Mouse (Mus musculus) MEL (cell line): ENCODE results near the gene Fam160a1. TPM values are rescaled to one million over a fixed set of nuclear protein-coding genes. Genes with fewer than 3 reads are reported as not detected.

Experiments used
- DNase-seq: peaks from one replicate; pipeline ENCODE4 v3.0.0; 2011; ENCODE audit warnings: low read depth, low spot score
- H3K27ac ChIP-seq: 2 replicates; pipeline ENCODE4 v1.5.1; 2012; ENCODE audit warnings: low read depth, mild to moderate bottlenecking, control low read depth, low read length, moderate library complexity; ENCODE audit not compliant: control insufficient read depth
- H3K27me3 ChIP-seq, 2 experiments: fragments of 150-350 bp in 1 of 2; sonication (generic) in 1 of 2; 2 replicates each; pipeline ENCODE4 v1.6.1; 2012; ENCODE audit warnings: low read length in 2 of 2, mild to moderate bottlenecking in 2 of 2, improper control_type of control experiment in 1 of 2, moderate library complexity in 1 of 2; ENCODE audit not compliant: insufficient read depth in 2 of 2, control insufficient read depth in 1 of 2
- H3K36me3 ChIP-seq, 2 experiments: 2 replicates each; pipeline ENCODE4 v1.6.1; 2012 to 2014; ENCODE audit warnings: low read length in 2 of 2, improper control_type of control experiment in 1 of 2, inconsistent platforms in 1 of 2, mild to moderate bottlenecking in 1 of 2; ENCODE audit not compliant: insufficient read depth in 2 of 2, control insufficient read depth in 1 of 2
- H3K4me1 ChIP-seq, 2 experiments: fragments of 150-350 bp in 1 of 2; sonication (generic) in 1 of 2; 2 replicates each; pipeline ENCODE4 v1.6.1; 2012; ENCODE audit warnings: low read length in 2 of 2, improper control_type of control experiment in 1 of 2, mild to moderate bottlenecking in 1 of 2; ENCODE audit not compliant: insufficient read depth in 2 of 2, control insufficient read depth in 1 of 2
- H3K4me3 ChIP-seq, 2 experiments: fragments of 150-350 bp in 1 of 2; sonication (generic) in 1 of 2; 2 replicates each; pipeline ENCODE4 v1.5.1; 2012; ENCODE audit warnings: low read depth in 2 of 2, low read length in 2 of 2, mild to moderate bottlenecking in 2 of 2, moderate library complexity in 2 of 2, control low read depth in 1 of 2, improper control_type of control experiment in 1 of 2; ENCODE audit not compliant: control insufficient read depth in 1 of 2, insufficient read depth in 1 of 2
- H3K79me2 ChIP-seq: 2 replicates; pipeline ENCODE4 v1.6.1; 2012; ENCODE audit warnings: mild to moderate bottlenecking, low read length, moderate library complexity; ENCODE audit not compliant: control insufficient read depth, poor library complexity, insufficient read depth
- H3K9ac ChIP-seq: 2 replicates; pipeline ENCODE4 v1.6.1; 2012; ENCODE audit warnings: low read depth, mild to moderate bottlenecking, control low read depth, low read length, moderate library complexity; ENCODE audit not compliant: control insufficient read depth, poor library complexity, severe bottlenecking
- H3K9me3 ChIP-seq: fragments of 150-350 bp; sonication (generic); replicated peaks from 2 replicates; pipeline ENCODE4 v1.6.1; 2012; ENCODE audit warnings: mild to moderate bottlenecking, low read length, improper control_type of control experiment, moderate library complexity; ENCODE audit not compliant: insufficient read depth
- CHD2 ChIP-seq: IDR thresholded peaks from 2 replicates; pipeline ENCODE4 v1.6.1; 2011; ENCODE audit warnings: low read length, improper control_type of control experiment
- E2F4 ChIP-seq: IDR thresholded peaks from 2 replicates; pipeline ENCODE4 v1.6.1; 2011; ENCODE audit warnings: low read depth, low read length, improper control_type of control experiment, borderline replicate concordance
- EP300 ChIP-seq, 2 experiments: IDR thresholded peaks; 2 replicates each; pipeline ENCODE4 v1.6.1; 2011; ENCODE audit warnings: improper control_type of control experiment in 2 of 2, low read length in 2 of 2, low read depth in 1 of 2, mild to moderate bottlenecking in 1 of 2
- ETS1 ChIP-seq: IDR thresholded peaks from 2 replicates; pipeline ENCODE4 v1.6.1; 2012; ENCODE audit warnings: low read depth, mild to moderate bottlenecking, inconsistent platforms, low read length, improper control_type of control experiment, moderate library complexity
- GABPA ChIP-seq: IDR thresholded peaks from 2 replicates; pipeline ENCODE4 v1.6.1; 2012; ENCODE audit warnings: low read depth, mild to moderate bottlenecking, inconsistent platforms, low read length, improper control_type of control experiment, moderate library complexity
- JUND ChIP-seq: IDR thresholded peaks from 2 replicates; pipeline ENCODE4 v1.6.1; 2011; ENCODE audit warnings: low read depth, mild to moderate bottlenecking, improper control_type of control experiment, low read length
- MAFK ChIP-seq: IDR thresholded peaks from 2 replicates; pipeline ENCODE4 v1.6.1; 2011; ENCODE audit warnings: low read depth, mild to moderate bottlenecking, low read length, improper control_type of control experiment, borderline replicate concordance
- MAZ ChIP-seq: IDR thresholded peaks from 2 replicates; pipeline ENCODE4 v1.6.1; 2012; ENCODE audit warnings: low read depth, mild to moderate bottlenecking, inconsistent platforms, low read length, improper control_type of control experiment
- MEF2A ChIP-seq: IDR thresholded peaks from 2 replicates; pipeline ENCODE4 v1.6.1; 2014; ENCODE audit warnings: low read depth, mild to moderate bottlenecking, inconsistent platforms, low read length, improper control_type of control experiment; ENCODE audit not compliant: poor library complexity, insufficient replicate concordance, severe bottlenecking; ENCODE audit errors: extremely low read depth
- MYB ChIP-seq: IDR thresholded peaks from 2 replicates; pipeline ENCODE4 v1.6.1; 2011; ENCODE audit warnings: mild to moderate bottlenecking, low read depth, low read length, improper control_type of control experiment
- MYC ChIP-seq: IDR thresholded peaks from 2 replicates; pipeline ENCODE4 v1.6.1; 2011; ENCODE audit warnings: low read depth, mild to moderate bottlenecking, low read length, improper control_type of control experiment, moderate library complexity
- NELFE ChIP-seq: IDR thresholded peaks from 2 replicates; pipeline ENCODE4 v1.6.1; 2011; ENCODE audit warnings: low read depth, low read length, improper control_type of control experiment
- NRF1 ChIP-seq: IDR thresholded peaks from 2 replicates; pipeline ENCODE4 v1.6.1; 2014; ENCODE audit warnings: low read depth, mild to moderate bottlenecking, inconsistent platforms, low read length, improper control_type of control experiment, moderate library complexity; ENCODE audit not compliant: poor library complexity, insufficient read depth, severe bottlenecking
- POLR2AphosphoS2 ChIP-seq: IDR thresholded peaks from 2 replicates; pipeline ENCODE4 v1.6.1; 2011; ENCODE audit warnings: low read length, improper control_type of control experiment
- POLR2AphosphoS5 ChIP-seq: IDR thresholded peaks from 2 replicates; pipeline ENCODE4 v1.6.1; 2012; ENCODE audit warnings: low read depth, borderline replicate concordance, mild to moderate bottlenecking, inconsistent platforms, low read length, moderate library complexity, mixed read lengths
- RAD21 ChIP-seq: IDR thresholded peaks from 2 replicates; pipeline ENCODE4 v1.6.1; 2011; ENCODE audit warnings: mild to moderate bottlenecking, low read depth, low read length, improper control_type of control experiment
- RCOR1 ChIP-seq: IDR thresholded peaks from 2 replicates; pipeline ENCODE4 v1.6.1; 2012; ENCODE audit warnings: low read depth, mild to moderate bottlenecking, inconsistent platforms, low read length, improper control_type of control experiment
- SMC3 ChIP-seq: IDR thresholded peaks from 2 replicates; pipeline ENCODE4 v1.6.1; 2011; ENCODE audit warnings: low read depth, low read length, improper control_type of control experiment
- TAL1 ChIP-seq: IDR thresholded peaks from 2 replicates; pipeline ENCODE4 v1.6.1; 2012; ENCODE audit warnings: mild to moderate bottlenecking, inconsistent platforms, low read length, moderate library complexity, mixed read lengths
- TBP ChIP-seq: IDR thresholded peaks from 2 replicates; pipeline ENCODE4 v1.8.0; 2011; ENCODE audit warnings: low read depth, low read length, improper control_type of control experiment
- TCF12 ChIP-seq: IDR thresholded peaks from 2 replicates; pipeline ENCODE4 v1.6.1; 2014; ENCODE audit warnings: low read depth, mild to moderate bottlenecking, inconsistent platforms, low read length, improper control_type of control experiment, moderate library complexity
- USF2 ChIP-seq, 2 experiments: IDR thresholded peaks; 2 replicates each; pipeline ENCODE4 v1.6.1; 2011 to 2012; ENCODE audit warnings: improper control_type of control experiment in 2 of 2, low read length in 2 of 2, borderline replicate concordance in 1 of 2, inconsistent platforms in 1 of 2, low read depth in 1 of 2, mild to moderate bottlenecking in 1 of 2; ENCODE audit not compliant: insufficient read depth in 1 of 2
- ZC3H11A ChIP-seq: IDR thresholded peaks from 2 replicates; pipeline ENCODE4 v1.6.1; 2012; ENCODE audit warnings: low read depth, mild to moderate bottlenecking, inconsistent platforms, low read length, improper control_type of control experiment
- ZMIZ1 ChIP-seq: IDR thresholded peaks from 2 replicates; pipeline ENCODE4 v1.6.1; 2012; ENCODE audit warnings: low read depth, mild to moderate bottlenecking, inconsistent platforms, low read length, improper control_type of control experiment, moderate library complexity
- polyA plus RNA-seq, 2 experiments: library from polyadenylated mRNA; stranded (reverse) in 1 of 2; unstranded in 1 of 2; fragments of >175 nt in 1 of 2; fragments of >200 nt in 1 of 2; gene quantifications; 2 replicates each; pipeline versions ENCODE4 v1.2.1 to v1.2.4; 2012; ENCODE audit warnings: low replicate concordance in 2 of 2, low read depth in 1 of 2; ENCODE audit not compliant: insufficient read length in 2 of 2, insufficient read depth in 1 of 2, missing spikeins in 1 of 2
- total RNA-seq: library from RNA; depleted of rRNA; stranded (reverse); fragments of 300-350 nt; gene quantifications from 2 replicates; pipeline ENCODE4 v1.2.3, GENCODE M21; 2012

Fam160a1 gene
- total and polyA plus RNA-seq, 3 experiments, result not detected

DNA sequence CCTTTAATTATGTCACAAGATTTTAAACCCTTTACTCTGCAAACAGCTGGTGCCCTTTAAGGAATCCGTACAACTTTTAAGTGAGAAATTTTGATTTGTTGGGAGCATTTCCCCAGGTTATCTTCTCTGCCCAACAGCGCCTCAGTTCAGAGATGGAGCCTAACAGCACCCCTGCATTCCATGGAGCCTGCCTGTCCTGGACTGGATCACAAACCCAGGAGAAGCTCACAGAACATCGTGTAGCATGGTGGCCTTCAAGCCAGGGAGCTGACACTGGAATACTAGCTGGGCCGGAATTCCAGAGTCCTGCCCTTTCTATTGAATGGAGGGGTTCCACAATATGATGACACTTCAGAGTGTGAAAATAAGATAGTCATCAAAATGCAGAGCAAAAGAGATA is 39.7 kb downstream of the Fam160a1 start:
- H3K4me3 ChIP-seq, result no peak overlapping the region
- no peak overlapping the region for H3K9ac ChIP-seq
- no peaks in the 10 kb centered on the region for H3K36me3 ChIP-seq
- H3K4me1 ChIP-seq, result no peaks in the 10 kb centered on the region
- TF ChIP-seq MAFK, result no peak
- no peak for TF ChIP-seq TAL1
- no peak for TF ChIP-seq POLR2AphosphoS2
- no peak for TF ChIP-seq TCF12
- no peak for TF ChIP-seq JUND
- TF ChIP-seq SMC3, result no peak
- TF ChIP-seq CHD2, result no peak
- TF ChIP-seq RCOR1, result no peak
- no peaks in the 10 kb centered on the region for H3K9me3 ChIP-seq
- H3K27ac ChIP-seq, result no peak overlapping the region
- H3K79me2 ChIP-seq, result no peaks in the 10 kb centered on the region
- no peak for DNase-seq
- no peaks in the 10 kb centered on the region for H3K27me3 ChIP-seq

- H3K9ac ChIP-seq, result no peak overlapping the region
- H3K9me3 ChIP-seq, result no peaks in the 10 kb centered on the region
- no peak overlapping the region for H3K4me3 ChIP-seq
- no peak for TF ChIP-seq MAZ
- TF ChIP-seq USF2 (IDR thresholded peaks at IDR 0.05; ENCODE audit: borderline replicate concordance in 1 of 2, insufficient read depth in 1 of 2, low read depth in 1 of 2, low read length in 2 of 2), result no peak
- no peak for TF ChIP-seq GABPA
- no peak for TF ChIP-seq ZMIZ1
- no peak for TF ChIP-seq NELFE
- no peak for TF ChIP-seq MEF2A
- no peak for TF ChIP-seq MYB
- TF ChIP-seq JUND, result no peak
- no peak for TF ChIP-seq NRF1
- TF ChIP-seq E2F4, result no peak
- TF ChIP-seq ZC3H11A, result no peak
- no peak for TF ChIP-seq TBP
- TF ChIP-seq RAD21, result no peak
- no peak for TF ChIP-seq MYC
- TF ChIP-seq TAL1, result no peak
- TF ChIP-seq POLR2AphosphoS5, result no peak
- TF ChIP-seq SMC3, result no peak
- TF ChIP-seq EP300 (IDR thresholded peaks at IDR 0.05; ENCODE audit: low read depth in 1 of 2, low read length in 2 of 2), result no peak
- no peak for TF ChIP-seq ETS1
- TF ChIP-seq, all 39 proteins: peak for 0
- H3K36me3 ChIP-seq, result no peaks in the 10 kb centered on the region
- H3K27me3 ChIP-seq, result no peaks in the 10 kb centered on the region
- H3K79me2 ChIP-seq, result no peaks in the 10 kb centered on the region
- no peak for DNase-seq
- H3K27ac ChIP-seq, result no peak overlapping the region
- H3K4me1 ChIP-seq, result no peaks in the 10 kb centered on the region
Measured at GRCm38 (mm10) chr3:85776707-85777106, 40.4 kb downstream of the Fam160a1 start.
